Mouse (Mus musculus) limb, embryonic 10.5 days (tissue): ENCODE measurements at regions not wholly inside any gene's neighbourhood (a gene's known extent, or its start where the extent isn't known, plus 50 kb on each side); places are given as distances from the start of the nearest gene placed in this dataset.

ENCODE experiments used
- DNase-seq: peaks from one replicate; pipeline ENCODE4 v3.0.0-alpha.2; 2017; ENCODE audit warnings: low spot score
- H3K27ac ChIP-seq: fragments of 300-500 bp; sonication (generic); 2 replicates; pipeline ENCODE4 v1.5.1; 2016; ENCODE audit warnings: mild to moderate bottlenecking
- H3K27me3 ChIP-seq: fragments of 300-500 bp; sonication (generic); 2 replicates; pipeline ENCODE4 v1.6.1; 2016; ENCODE audit warnings: low read depth, mild to moderate bottlenecking; ENCODE audit not compliant: poor library complexity, severe bottlenecking
- H3K36me3 ChIP-seq: fragments of 300-500 bp; sonication (generic); 2 replicates; pipeline ENCODE4 v1.6.1; 2016; ENCODE audit warnings: mild to moderate bottlenecking, moderate library complexity
- H3K4me1 ChIP-seq: fragments of 300-500 bp; sonication (generic); 2 replicates; pipeline ENCODE4 v1.6.1; 2016
- H3K4me3 ChIP-seq: fragments of 300-500 bp; sonication (generic); 2 replicates; pipeline ENCODE4 v1.5.1; 2016; ENCODE audit warnings: mild to moderate bottlenecking, moderate library complexity
- H3K9me3 ChIP-seq: fragments of 300-500 bp; sonication (generic); replicated peaks from 2 replicates; pipeline ENCODE4 v1.6.1; 2016; ENCODE audit warnings: mild to moderate bottlenecking
- WGBS: fragments of 180-500 bp; shearing (Covaris S2); methylation state at CpG from one replicate; pipeline ENCODE4 v1.1.7; 2016; 5-methylcytosine and 5-hydroxymethylcytosine counted together

GRCm38 (mm10) chr3:150109561-150109960 is 1119.2 kb upstream of the Adgrl2 start:
- Histone ChIP-seq H3K36me3 (no peaks in the 10 kb centered on the region), H3K4me3 (no peak overlapping the region), H3K27ac (no peak overlapping the region), H3K4me1 (no peaks in the 10 kb centered on the region), H3K9me3 (no peaks in the 10 kb centered on the region), H3K27me3 (no peaks in the 10 kb centered on the region)
- 72% methylated on average over 5 of the region's 5 CpGs for WGBS
- DNase-seq: no peak

- WGBS: 90% methylated on average over 6 of the region's 6 CpGs
- DNase-seq: no peak
- no peaks in the 10 kb centered on the region for H3K36me3 ChIP-seq
- H3K4me1 ChIP-seq: no peaks in the 10 kb centered on the region
- H3K27me3 ChIP-seq: no peaks in the 10 kb centered on the region
- H3K27ac ChIP-seq: no peak overlapping the region
- H3K4me3 ChIP-seq: no peak overlapping the region
- no peaks in the 10 kb centered on the region for H3K9me3 ChIP-seq
Observed at GRCm38 (mm10) chr3:150112231-150112630, 1121.9 kb upstream of the Adgrl2 start.

GRCm38 (mm10) chr3:150119866-150120265 is 1129.5 kb upstream of the Adgrl2 start:
- H3K27me3 ChIP-seq: no peaks in the 10 kb centered on the region
- no peak for DNase-seq
- H3K4me1 ChIP-seq: 0 out of 2 replicates have a peak, but pooled peaks cover 2% of the 10 kb centered on the region
- H3K27ac ChIP-seq: no peak overlapping the region
- 78% methylated on average over 3 of the region's 3 CpGs for WGBS
- no peak overlapping the region for H3K4me3 ChIP-seq
- H3K36me3 ChIP-seq: no peaks in the 10 kb centered on the region
- no peaks in the 10 kb centered on the region for H3K9me3 ChIP-seq

- H3K4me3 ChIP-seq: no peak overlapping the region
- WGBS: 93% methylated on average over 1 of the region's 1 CpGs
- DNase-seq: no peak
- H3K27me3 ChIP-seq: no peaks in the 10 kb centered on the region
- H3K36me3 ChIP-seq: no peaks in the 10 kb centered on the region
- H3K9me3 ChIP-seq: no peaks in the 10 kb centered on the region
- no peak overlapping the region for H3K27ac ChIP-seq
- peaks cover 1% of the 10 kb centered on the region; the same call in 1 of the 2 replicates for H3K4me1 ChIP-seq
Observed at GRCm38 (mm10) chr3:150146635-150147034, 1156.3 kb upstream of the Adgrl2 start.

- Histone ChIP-seq H3K27me3 (no peaks in the 10 kb centered on the region), H3K36me3 (no peaks in the 10 kb centered on the region), H3K4me1 (peaks cover 10% of the 10 kb centered on the region), H3K4me3 (no peak overlapping the region), H3K9me3 (no peaks in the 10 kb centered on the region), H3K27ac (no peak overlapping the region)
- 81% methylated on average over 7 of the region's 7 CpGs for WGBS
- no peak for DNase-seq
Observed at GRCm38 (mm10) chr3:150151152-150151822, 1160.9 kb upstream of the Adgrl2 start.

GRCm38 (mm10) chr3:150151823-150152158 is 1161.4 kb upstream of the Adgrl2 start:
- peaks cover 10% of the 10 kb centered on the region for H3K4me1 ChIP-seq
- no peaks in the 10 kb centered on the region for H3K9me3 ChIP-seq
- no peak overlapping the region for H3K4me3 ChIP-seq
- H3K27ac ChIP-seq: no peak overlapping the region
- no peak for DNase-seq
- H3K36me3 ChIP-seq: no peaks in the 10 kb centered on the region
- 91% methylated on average over 8 of the region's 8 CpGs for WGBS
- H3K27me3 ChIP-seq: no peaks in the 10 kb centered on the region

- Histone ChIP-seq H3K4me1 (peaks cover 10% of the 10 kb centered on the region), H3K27ac (no peak overlapping the region)
- 72% methylated on average over 3 of the region's 3 CpGs for WGBS
Observed at GRCm38 (mm10) chr3:150152893-150153292, 1162.5 kb upstream of the Adgrl2 start.

GRCm38 (mm10) chr3:150185807-150186206 is 1195.5 kb upstream of the Adgrl2 start:
- DNase-seq: no peak
- no peaks in the 10 kb centered on the region for H3K4me1 ChIP-seq
- H3K9me3 ChIP-seq: no peaks in the 10 kb centered on the region
- H3K4me3 ChIP-seq: no peak overlapping the region
- H3K36me3 ChIP-seq: no peaks in the 10 kb centered on the region
- WGBS: 84% methylated on average over 2 of the region's 2 CpGs
- no peak overlapping the region for H3K27ac ChIP-seq
- no peaks in the 10 kb centered on the region for H3K27me3 ChIP-seq

More at GRCm38 (mm10) chr3:150152893-150153292, 1162.5 kb upstream of the Adgrl2 start:
- Histone ChIP-seq H3K27me3 (no peaks in the 10 kb centered on the region), H3K9me3 (no peaks in the 10 kb centered on the region), H3K4me3 (no peak overlapping the region), H3K36me3 (no peaks in the 10 kb centered on the region)
- no peak for DNase-seq

- DNase-seq: no peak
- Histone ChIP-seq H3K4me1 (no peaks in the 10 kb centered on the region), H3K9me3 (no peaks in the 10 kb centered on the region), H3K4me3 (no peak overlapping the region), H3K36me3 (no peaks in the 10 kb centered on the region), H3K27me3 (no peaks in the 10 kb centered on the region), H3K27ac (no peak overlapping the region)
- 87% methylated on average over 4 of the region's 4 CpGs for WGBS
Observed at GRCm38 (mm10) chr3:150193132-150193531, 1202.8 kb upstream of the Adgrl2 start.

- Histone ChIP-seq H3K9me3 (no peaks in the 10 kb centered on the region), H3K36me3 (no peaks in the 10 kb centered on the region), H3K27ac (no peak overlapping the region), H3K4me3 (no peak overlapping the region), H3K4me1 (no peaks in the 10 kb centered on the region), H3K27me3 (no peaks in the 10 kb centered on the region)
- no peak for DNase-seq
- 78% methylated on average over 5 of the region's 5 CpGs for WGBS
Observed at GRCm38 (mm10) chr3:150198492-150198891, 1208.1 kb upstream of the Adgrl2 start.

- H3K27ac ChIP-seq: no peak overlapping the region
Observed at GRCm38 (mm10) chr3:150205902-150206301, 1215.5 kb upstream of the Adgrl2 start.

GRCm38 (mm10) chr3:150233279-150233678 is 1204.4 kb upstream of the Adgrl4 start:
- no peak overlapping the region for H3K4me3 ChIP-seq
- H3K36me3 ChIP-seq: no peaks in the 10 kb centered on the region
- 97% methylated on average over 2 of the region's 2 CpGs for WGBS
- no peaks in the 10 kb centered on the region for H3K27me3 ChIP-seq
- no peak overlapping the region for H3K27ac ChIP-seq
- DNase-seq: no peak
- H3K4me1 ChIP-seq: no peaks in the 10 kb centered on the region
- no peaks in the 10 kb centered on the region for H3K9me3 ChIP-seq

More at GRCm38 (mm10) chr3:150205902-150206301, 1215.5 kb upstream of the Adgrl2 start:
- H3K4me3 ChIP-seq: no peak overlapping the region
- no peak for DNase-seq
- no peaks in the 10 kb centered on the region for H3K27me3 ChIP-seq
- H3K4me1 ChIP-seq: no peaks in the 10 kb centered on the region
- no peaks in the 10 kb centered on the region for H3K9me3 ChIP-seq
- no peaks in the 10 kb centered on the region for H3K36me3 ChIP-seq

- WGBS: 93% methylated on average over 7 of the region's 7 CpGs
- DNase-seq: no peak
Observed at GRCm38 (mm10) chr3:150236946-150237600, 1200.6 kb upstream of the Adgrl4 start.

More at GRCm38 (mm10) chr3:150236946-150237600, 1200.6 kb upstream of the Adgrl4 start:
- Histone ChIP-seq H3K27ac (no peak overlapping the region), H3K4me1 (no peaks in the 10 kb centered on the region), H3K27me3 (no peaks in the 10 kb centered on the region), H3K36me3 (no peaks in the 10 kb centered on the region), H3K4me3 (no peak overlapping the region), H3K9me3 (no peaks in the 10 kb centered on the region)
